Mouse (Mus musculus): ENCODE measurements around the gene Spam1. TPM values are rescaled to one million over a fixed set of nuclear protein-coding genes. Genes with fewer than 3 reads are reported as not detected.

The Spam1 gene
- polyA plus RNA-seq (2015; fragmentation: Nextera tagmentation; extraction: Ambion mirVana) = not detected in 2 replicates

DNA sequence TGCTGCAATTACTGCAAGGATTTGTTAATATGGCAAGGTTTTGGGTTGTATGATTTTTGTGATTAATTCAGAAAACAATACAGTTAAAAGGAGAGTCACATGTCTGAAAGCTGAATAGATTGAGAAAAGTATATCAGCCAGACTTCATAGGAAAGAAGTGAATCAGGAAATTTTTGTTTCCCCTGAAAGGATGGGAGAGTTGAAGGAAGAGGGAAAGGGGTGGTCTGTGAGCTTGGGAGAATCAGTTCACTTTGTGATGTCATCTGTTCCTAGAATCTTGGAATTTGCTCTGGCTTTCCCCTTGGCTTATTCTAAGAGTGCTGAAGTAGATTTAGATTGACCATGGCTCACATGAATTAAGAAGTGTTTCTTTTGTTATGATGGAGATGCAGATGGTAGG, at the start of gene Spam1:
TSS of gene Spam1 (plus strand) at position 301 of the 400 bp plus-strand sequence.
- Histone ChIP-seq H3K4me3 (no peak within 1 kb of the TSS), H3K4me1 (no peaks in the 10 kb centered on the region), H3K27me3 (replicated peaks) (no peaks in the 10 kb centered on the region), H3K36me3 (no peaks in the 10 kb centered on the region), H3K9ac (no peak within 1 kb of the TSS), H3K4me2 (no peak within 1 kb of the TSS), H3K27ac (replicated peaks) (no peak within 1 kb of the TSS), H3K9me3 (no peaks in the 10 kb centered on the region)
- no peak for ATAC-seq (ENCODE audit: extremely low read depth, insufficient number of reproducible peaks, low FRiP score, low TSS enrichment)

DNA sequence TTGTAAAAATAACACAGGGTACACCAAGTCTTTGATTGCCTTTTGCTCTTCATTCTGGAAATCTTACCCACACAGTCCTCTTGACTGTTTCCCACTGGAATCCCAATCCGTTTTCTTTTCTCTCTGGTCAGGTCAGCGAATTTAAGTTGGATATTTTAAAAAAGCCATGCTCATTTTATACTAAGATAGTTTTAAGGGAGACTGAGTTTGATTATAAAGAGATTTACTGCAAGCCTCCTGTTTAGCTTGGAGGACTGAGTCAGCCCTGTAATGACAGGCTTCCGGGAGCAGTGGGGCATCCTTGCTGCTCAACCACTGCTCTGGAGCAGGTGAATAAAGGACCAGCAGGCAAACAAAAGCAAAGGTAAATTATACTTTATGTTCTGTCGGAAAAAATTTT, 43.0 kb upstream of the Spam1 start, which contains the start of gene Hyal4:
TSS of gene Hyal4 (plus strand) at position 301 of the 400 bp plus-strand sequence.
- 74% methylated on average over 4 of the region's 4 CpGs for WGBS
- H3K4me2 ChIP-seq = no peak within 1 kb of the TSS
- ATAC-seq (ENCODE audit: extremely low read depth, insufficient number of reproducible peaks, low FRiP score, low TSS enrichment) = no peak
- H3K27me3 ChIP-seq (replicated peaks) = no peaks in the 10 kb centered on the region
- H3K36me3 ChIP-seq = no peaks in the 10 kb centered on the region
- no peak within 1 kb of the TSS for H3K27ac ChIP-seq (replicated peaks)
- no peak within 1 kb of the TSS for H3K4me3 ChIP-seq
- H3K9ac ChIP-seq = no peak within 1 kb of the TSS
- H3K4me1 ChIP-seq = no peaks in the 10 kb centered on the region
- H3K9me3 ChIP-seq = no peaks in the 10 kb centered on the region

DNA sequence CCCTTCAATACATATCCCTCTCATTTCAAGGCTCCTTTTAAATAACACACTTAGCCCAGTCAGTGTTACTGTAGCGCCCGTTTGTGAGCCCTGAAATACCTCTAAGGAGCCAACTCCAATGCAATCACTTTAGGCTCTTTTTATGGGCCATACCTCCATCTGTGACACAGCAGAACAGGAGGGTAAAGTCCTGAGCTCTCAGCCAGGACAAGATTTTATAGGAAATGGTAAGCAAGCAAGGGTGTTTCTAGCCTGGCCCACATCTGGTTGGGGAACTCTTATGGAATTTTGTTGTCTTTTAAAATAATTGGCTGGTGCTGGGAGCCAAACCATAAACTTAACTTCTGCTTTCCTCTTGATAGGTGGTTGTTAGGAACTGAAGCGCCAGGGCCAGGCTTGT, 31.7 kb upstream of the Spam1 start:
- Histone ChIP-seq H3K27me3 (replicated peaks) (no peaks in the 10 kb centered on the region), H3K36me3 (no peaks in the 10 kb centered on the region), H3K27ac (replicated peaks) (no peak overlapping the region), H3K9me3 (no peaks in the 10 kb centered on the region), H3K9ac (no peak overlapping the region), H3K4me1 (no peaks in the 10 kb centered on the region), H3K4me3 (no peak overlapping the region), H3K4me2 (no peak overlapping the region)
- WGBS = 74% methylated on average over 3 of the region's 3 CpGs
- ATAC-seq (ENCODE audit: extremely low read depth, insufficient number of reproducible peaks, low FRiP score, low TSS enrichment) = no peak

DNA sequence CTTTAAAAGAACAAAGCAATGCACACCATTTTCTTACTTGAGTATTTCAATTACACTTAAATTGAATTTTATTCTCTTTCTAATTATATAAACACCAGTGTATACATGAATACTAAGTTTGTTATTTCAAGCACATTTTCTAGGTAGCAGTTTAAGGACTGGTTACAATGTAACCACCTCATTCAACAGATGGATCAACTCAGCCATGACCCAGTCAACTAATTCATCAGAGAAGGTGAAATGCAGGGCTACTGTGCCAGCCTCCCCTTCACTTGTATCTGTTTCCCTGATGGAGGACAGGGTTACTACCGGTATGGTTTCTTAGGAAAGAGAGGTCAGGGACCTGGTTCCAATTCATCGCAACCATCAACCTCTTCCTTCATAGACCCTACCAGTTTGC, 24.7 kb upstream of the Spam1 start:
- Histone ChIP-seq H3K4me3 (no peak overlapping the region), H3K4me2 (no peak overlapping the region), H3K27ac (replicated peaks) (no peak overlapping the region), H3K9me3 (no peaks in the 10 kb centered on the region), H3K36me3 (no peaks in the 10 kb centered on the region), H3K27me3 (replicated peaks) (no peaks in the 10 kb centered on the region), H3K9ac (no peak overlapping the region), H3K4me1 (no peaks in the 10 kb centered on the region)
- 83% methylated on average over 2 of the region's 2 CpGs for WGBS
- no peak for ATAC-seq (ENCODE audit: extremely low read depth, insufficient number of reproducible peaks, low FRiP score, low TSS enrichment)

DNA sequence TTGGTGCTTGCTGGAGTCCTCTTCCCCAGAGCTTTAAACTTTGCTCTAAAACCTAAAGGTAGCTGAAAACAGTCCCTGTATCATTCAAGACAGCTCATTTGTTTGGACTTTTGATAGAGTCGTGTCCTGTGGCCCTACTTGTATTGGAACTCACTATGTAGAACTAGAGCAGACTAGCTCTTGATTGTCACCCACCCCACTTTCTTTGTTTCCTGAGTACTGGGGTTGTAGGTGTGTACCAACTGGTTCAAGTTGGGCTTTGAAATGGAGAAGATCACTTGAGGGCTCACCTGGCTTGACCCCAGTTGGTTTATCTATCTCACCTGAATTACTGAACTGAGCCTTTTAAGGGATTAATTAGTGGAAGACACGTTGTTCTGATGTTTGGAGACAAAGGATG, 11.8 kb upstream of the Spam1 start:
- no peak for ATAC-seq (ENCODE audit: extremely low read depth, insufficient number of reproducible peaks, low FRiP score, low TSS enrichment)
- Histone ChIP-seq H3K27ac (replicated peaks) (no peak overlapping the region), H3K36me3 (no peaks in the 10 kb centered on the region), H3K9ac (no peak overlapping the region), H3K9me3 (no peaks in the 10 kb centered on the region), H3K4me3 (no peak overlapping the region), H3K27me3 (replicated peaks) (no peaks in the 10 kb centered on the region), H3K4me2 (no peak overlapping the region), H3K4me1 (no peaks in the 10 kb centered on the region)
- WGBS = 46% methylated on average over 2 of the region's 2 CpGs

DNA sequence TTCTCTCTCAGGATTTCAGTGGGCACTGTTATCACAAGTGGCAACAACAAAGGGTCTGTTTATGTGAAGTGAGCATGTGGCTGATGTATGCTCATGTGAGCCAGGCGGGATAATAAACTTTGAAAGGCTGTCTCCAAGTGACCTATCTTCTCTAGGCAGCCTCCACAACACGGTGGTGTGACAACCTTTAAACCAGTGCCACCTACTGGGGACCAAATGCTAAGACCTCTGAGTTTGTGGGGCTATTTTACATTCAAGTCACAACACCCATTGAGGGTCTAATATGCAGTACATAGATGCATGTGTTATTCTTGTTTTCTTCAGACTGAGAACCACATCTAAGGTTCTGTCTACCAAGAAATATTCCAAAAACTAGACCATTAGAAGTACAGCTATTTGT, 31.1 kb downstream of the Spam1 start:
- Histone ChIP-seq H3K4me1 (no peaks in the 10 kb centered on the region), H3K27me3 (replicated peaks) (no peaks in the 10 kb centered on the region), H3K9ac (no peak overlapping the region), H3K36me3 (no peaks in the 10 kb centered on the region), H3K9me3 (no peaks in the 10 kb centered on the region), H3K4me2 (no peak overlapping the region), H3K4me3 (no peak overlapping the region), H3K27ac (replicated peaks) (no peak overlapping the region)
- WGBS = 38% methylated on average over 2 of the region's 2 CpGs
- no peak for ATAC-seq (ENCODE audit: extremely low read depth, insufficient number of reproducible peaks, low FRiP score, low TSS enrichment)

Other genes starting within 250 kb of the Spam1 start
- gene Lmod2, start 193.4 kb upstream of the Spam1 start, polyA plus RNA-seq (2015; fragmentation: Nextera tagmentation; extraction: Ambion mirVana) = 42.8 and 46.8 TPM in 2 replicates
- 45.6 and 51.6 TPM in 2 replicates for gene Wasl, start 126.2 kb upstream of the Spam1 start, polyA plus RNA-seq (2015; fragmentation: Nextera tagmentation; extraction: Ambion mirVana)
- gene Hyal6, start 57.9 kb upstream of the Spam1 start, polyA plus RNA-seq (2015; fragmentation: Nextera tagmentation; extraction: Ambion mirVana) = not detected in 2 replicates
- gene Hyal4, start 42.9 kb upstream of the Spam1 start, polyA plus RNA-seq (2015; fragmentation: Nextera tagmentation; extraction: Ambion mirVana) = not detected in 2 replicates
- not detected in 2 replicates for gene Hyal5, start 66.8 kb downstream of the Spam1 start, polyA plus RNA-seq (2015; fragmentation: Nextera tagmentation; extraction: Ambion mirVana)
- 0.05 and 0.10 TPM in 2 replicates for gene Tmem229a, start 165.1 kb downstream of the Spam1 start, polyA plus RNA-seq (2015; fragmentation: Nextera tagmentation; extraction: Ambion mirVana)

Measured in heart, embryonic 13.5 days (tissue).